Mouse (Mus musculus) ovary, postnatal 36 days (tissue): ENCODE measurements around the gene Sacs.

Source experiments
- DNase-seq: peaks from one replicate; pipeline ENCODE4 v3.0.0; 2022; ENCODE audit warnings: low spot score, mixed read lengths

Sacs gene

GRCm38 (mm10) chr14:61161367-61162334, 23.4 kb downstream of the Sacs start:
- DNase-seq, result no peak

DNA sequence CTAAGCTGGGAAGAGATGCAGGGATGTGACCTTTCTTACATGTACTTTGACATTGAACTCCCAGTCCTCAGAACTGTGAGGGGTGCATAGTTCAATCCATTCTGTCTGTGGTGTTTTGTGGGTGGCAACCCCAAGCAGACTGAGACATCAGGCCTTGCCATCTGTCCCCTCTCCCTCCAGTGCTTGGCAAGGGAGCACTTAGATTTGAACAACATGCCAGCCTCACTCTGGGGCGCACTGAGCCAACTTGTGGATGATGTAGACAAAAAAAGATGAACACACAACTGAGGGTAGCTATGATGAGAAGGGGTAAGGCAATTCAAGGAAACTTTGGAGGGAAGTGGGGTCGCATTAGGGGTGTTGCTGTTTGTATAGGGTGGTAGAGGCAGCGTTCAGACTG, 26.2 kb downstream of the Sacs start:
- no peak for DNase-seq

DNA sequence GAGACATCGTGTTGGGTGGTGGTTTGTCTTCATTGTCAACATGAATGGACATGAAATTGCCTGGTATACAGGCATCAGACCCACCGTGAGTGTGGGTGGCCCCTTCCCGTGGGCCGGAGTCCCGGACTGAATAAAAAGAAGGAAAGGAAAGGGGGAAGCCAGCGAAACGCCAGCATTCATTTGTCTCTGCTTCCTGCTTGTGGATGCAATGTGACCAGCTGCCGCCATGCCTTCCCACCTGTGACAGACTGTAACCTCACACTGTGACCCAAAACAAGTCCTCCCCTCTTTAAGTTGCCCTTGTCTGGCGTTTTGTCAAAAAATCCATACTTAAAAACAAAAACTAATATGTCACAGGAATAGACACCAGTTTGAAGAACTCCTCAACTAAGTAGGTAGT, 27.7 kb downstream of the Sacs start:
- DNase-seq, result no peak

- DNase-seq, result no peak
Measured at GRCm38 (mm10) chr14:61171261-61171970, 33.2 kb downstream of the Sacs start.

DNA sequence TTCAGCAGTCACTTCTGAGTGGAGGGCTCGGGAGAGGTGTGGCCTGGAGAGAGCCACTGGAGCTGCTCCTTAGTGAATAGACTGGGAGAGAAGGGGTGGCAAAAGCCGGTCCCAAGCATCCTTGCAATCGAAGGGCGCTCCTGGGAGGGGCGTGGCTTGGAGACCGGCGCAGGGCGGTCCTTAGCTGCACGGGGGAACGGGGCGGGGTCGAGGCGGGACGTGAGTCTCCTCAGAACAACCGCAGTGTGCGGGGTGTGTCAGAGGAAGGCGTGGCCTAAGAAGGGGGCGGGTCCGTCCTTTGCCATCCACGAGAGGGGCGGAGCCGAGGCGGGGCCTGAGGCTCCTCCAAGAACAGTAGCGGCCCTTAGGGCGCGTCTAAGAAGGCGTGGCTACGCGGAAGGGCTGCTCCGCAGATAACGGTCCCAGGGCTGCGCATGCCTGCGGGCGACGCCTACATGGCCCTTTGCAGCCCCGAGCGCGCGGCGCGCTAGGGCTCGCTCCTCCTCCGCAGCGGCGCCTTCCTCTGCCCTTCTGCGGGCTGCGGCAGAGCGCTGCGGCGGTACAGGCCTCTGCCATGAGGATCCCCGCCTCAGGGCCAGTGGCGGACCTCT, 34.4 kb downstream of the Sacs start:
- peak; percentile 100 for DNase-seq

DNA sequence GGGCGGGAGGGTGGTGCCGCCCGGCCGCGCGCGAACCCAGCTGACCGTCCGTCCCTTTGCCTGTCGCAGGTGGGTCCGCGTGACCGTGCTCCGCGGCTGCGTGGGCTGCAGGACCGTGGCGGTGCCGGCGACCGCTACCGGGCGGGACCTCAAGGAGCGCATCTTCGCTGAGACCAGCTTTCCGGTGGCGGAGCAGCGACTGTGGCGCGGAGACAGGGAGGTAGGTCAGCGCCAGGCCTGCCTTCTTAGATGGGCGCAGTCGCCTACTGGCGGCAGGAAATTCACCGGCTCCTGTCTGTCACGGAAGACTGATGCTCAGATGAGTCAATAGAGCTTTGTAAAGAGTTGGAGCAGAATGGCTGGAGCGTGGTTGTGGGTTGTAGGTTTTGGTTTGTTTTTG, 35.0 kb downstream of the Sacs start:
- DNase-seq, result no peak

- DNase-seq, result no peak
Measured at GRCm38 (mm10) chr14:61191904-61192303, 53.6 kb downstream of the Sacs start.

GRCm38 (mm10) chr14:61192326-61192725, 54.1 kb downstream of the Sacs start:
- no peak for DNase-seq

GRCm38 (mm10) chr14:61194416-61194815, 56.2 kb downstream of the Sacs start:
- DNase-seq, result no peak

DNA sequence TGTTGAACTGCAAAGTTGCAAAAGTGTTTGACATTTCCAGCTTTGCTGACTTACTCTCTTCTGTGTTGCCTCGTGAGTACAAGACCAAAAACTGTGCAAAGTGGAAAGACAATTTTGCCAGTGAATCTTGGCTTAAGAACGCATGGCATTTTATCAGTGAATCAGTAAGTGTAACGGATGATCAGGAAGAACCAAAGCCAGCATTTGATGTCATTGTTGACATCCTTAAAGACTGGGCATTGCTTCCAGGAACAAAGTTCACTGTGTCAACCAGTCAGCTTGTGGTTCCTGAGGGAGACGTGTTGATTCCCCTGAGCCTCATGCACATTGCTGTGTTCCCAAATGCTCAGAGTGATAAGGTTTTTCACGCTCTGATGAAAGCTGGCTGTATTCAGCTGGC, 71.9 kb downstream of the Sacs start:
- DNase-seq, result no peak

DNA sequence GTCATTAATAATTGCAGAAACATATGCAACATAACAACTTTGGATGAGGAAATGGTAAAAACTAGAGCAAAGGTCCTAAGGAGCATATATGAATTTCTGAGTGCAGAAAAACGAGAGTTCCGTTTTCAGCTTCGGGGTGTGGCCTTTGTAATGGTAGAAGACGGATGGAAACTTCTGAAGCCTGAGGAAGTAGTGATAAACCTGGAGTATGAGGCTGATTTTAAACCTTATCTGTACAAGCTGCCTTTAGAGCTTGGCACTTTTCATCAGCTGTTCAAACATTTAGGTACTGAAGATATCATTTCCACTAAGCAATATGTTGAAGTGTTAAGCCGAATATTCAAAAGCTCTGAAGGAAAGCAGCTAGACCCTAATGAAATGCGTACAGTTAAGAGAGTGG, 73.5 kb downstream of the Sacs start:
- no peak for DNase-seq

GRCm38 (mm10) chr14:61221166-61221565, 82.9 kb downstream of the Sacs start:
- DNase-seq, result no peak

DNA sequence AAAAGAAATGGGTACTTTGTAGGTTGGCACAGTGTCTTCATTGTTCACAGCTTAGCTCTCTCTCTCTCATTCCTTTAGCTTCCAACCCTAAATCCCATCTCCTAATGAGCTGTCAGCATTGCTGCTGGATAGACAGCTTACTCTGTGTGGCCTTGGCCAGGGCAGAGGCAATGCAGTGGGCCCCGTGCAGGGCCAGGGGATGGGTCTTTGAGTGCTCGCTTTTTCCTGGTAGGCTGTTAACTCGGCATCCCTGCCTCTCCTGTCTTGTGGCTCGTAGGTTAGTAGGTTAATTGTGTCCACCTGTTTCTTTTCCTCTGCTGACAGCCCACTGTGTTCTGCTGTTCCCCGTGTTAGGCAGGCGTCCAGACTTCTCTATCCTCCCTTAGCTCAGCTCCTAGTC, 84.2 kb downstream of the Sacs start:
- no peak for DNase-seq

GRCm38 (mm10) chr14:61223740-61224139, 85.5 kb downstream of the Sacs start:
- no peak for DNase-seq

GRCm38 (mm10) chr14:61224387-61225077, 86.3 kb downstream of the Sacs start:
- no peak for DNase-seq

DNA sequence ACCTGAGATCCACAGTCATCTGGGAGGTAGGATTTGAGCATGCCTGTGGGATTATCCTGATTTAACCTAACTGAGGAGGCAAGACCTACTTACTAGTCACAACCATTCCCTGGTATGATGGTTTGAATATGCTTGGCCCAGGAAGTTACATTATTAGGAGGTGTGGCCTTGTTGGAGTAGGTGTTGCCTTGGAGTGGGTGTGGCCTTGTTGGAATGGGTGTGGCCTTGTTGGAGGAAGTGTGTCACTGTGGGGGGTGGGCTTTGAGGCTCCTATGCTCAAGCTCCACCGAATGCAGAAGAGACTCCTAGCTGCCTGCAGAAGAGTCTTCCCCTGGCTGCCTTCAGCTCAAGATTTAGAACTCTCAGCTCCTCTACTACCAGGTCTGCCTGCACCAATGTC, 87.9 kb downstream of the Sacs start:
- DNase-seq, result no peak

DNA sequence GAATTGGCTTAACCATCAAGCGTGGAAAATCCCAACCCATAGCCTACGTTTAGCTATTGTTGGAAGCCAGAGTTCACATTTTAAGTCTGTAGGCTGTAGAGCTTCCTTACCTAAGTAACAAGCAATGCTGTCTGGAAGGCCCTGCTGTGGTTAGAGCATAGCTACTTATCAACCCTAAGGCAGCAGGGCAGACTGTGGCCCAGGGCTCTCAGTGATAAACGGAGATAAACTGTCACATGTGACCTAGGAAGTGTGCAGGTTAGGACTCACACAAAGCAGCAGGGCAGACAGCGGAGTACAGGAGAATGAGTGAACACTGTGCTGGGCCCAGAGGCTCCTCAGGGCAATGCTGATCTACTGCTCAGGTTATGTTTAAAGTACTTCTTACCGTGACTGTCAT, 91.5 kb downstream of the Sacs start:
- no peak for DNase-seq

DNA sequence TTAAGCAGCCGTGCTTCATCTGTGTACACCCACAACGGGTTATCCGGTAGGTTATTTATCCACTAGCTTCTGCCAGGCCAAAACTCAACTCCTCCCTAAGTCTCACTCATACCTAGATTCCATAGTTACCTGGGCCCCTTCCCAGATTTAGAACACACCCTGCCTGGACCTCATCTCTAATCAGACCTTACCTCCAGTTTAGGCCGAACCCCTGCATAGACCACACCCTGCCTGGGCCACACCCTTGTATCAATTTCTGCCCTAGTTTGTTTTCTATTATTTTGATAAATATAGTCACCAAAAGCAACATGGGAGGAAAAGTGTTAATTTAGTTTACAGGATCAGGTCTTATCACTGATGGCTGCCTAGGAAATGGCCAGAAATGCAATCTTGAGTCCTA, 91.9 kb downstream of the Sacs start:
- no peak for DNase-seq

- DNase-seq, result no peak
Measured at GRCm38 (mm10) chr14:61232016-61232568, 93.8 kb downstream of the Sacs start.

GRCm38 (mm10) chr14:61235846-61236474, 97.7 kb downstream of the Sacs start:
- DNase-seq, result no peak

GRCm38 (mm10) chr14:61237101-61237654, 98.9 kb downstream of the Sacs start:
- DNase-seq, result no peak
